Mouse (Mus musculus) brain, embryonic 14.5 days (tissue): ENCODE measurements at regions not wholly inside any gene's neighbourhood (a gene's known extent, or its start where the extent isn't known, plus 50 kb on each side); places are given as distances from the start of the nearest gene placed in this dataset.

ENCODE experiments used
- DNase-seq: peaks from one replicate; pipeline ENCODE4 v3.0.0-alpha.2; 2011; ENCODE audit warnings: low read depth
- CTCF ChIP-seq: fragments of 200-500 bp; IDR thresholded peaks from 2 replicates; pipeline ENCODE4 v1.5.1; 2012; ENCODE audit warnings: inconsistent platforms, mild to moderate bottlenecking, moderate library complexity, borderline replicate concordance; ENCODE audit not compliant: insufficient read depth, insufficient read length; ENCODE audit errors: extremely low read depth
- POLR2A ChIP-seq: fragments of 200-500 bp; IDR thresholded peaks from 2 replicates; pipeline ENCODE4 v1.6.1; 2012; ENCODE audit warnings: mild to moderate bottlenecking, inconsistent platforms, borderline replicate concordance; ENCODE audit not compliant: poor library complexity, insufficient read depth, insufficient read length, severe bottlenecking; ENCODE audit errors: extremely low read depth

GRCm38 (mm10) chr4:39699347-39699746, 249.3 kb downstream of the 1700009N14Rik start:
- TF ChIP-seq POLR2A (no peak), CTCF (no peak)
- DNase-seq, result no peak

- no peak for TF ChIP-seq POLR2A
- TF ChIP-seq CTCF, result no peak
- DNase-seq, result no peak
These were observed 267.4 kb downstream of the 1700009N14Rik start for GRCm38 (mm10) chr4:39717477-39717876.

- no peak for TF ChIP-seq POLR2A
- TF ChIP-seq CTCF, result no peak
- DNase-seq, result no peak
These were observed 268.6 kb downstream of the 1700009N14Rik start for GRCm38 (mm10) chr4:39718691-39719090.

GRCm38 (mm10) chr4:39719951-39720350, 269.9 kb downstream of the 1700009N14Rik start:
- TF ChIP-seq POLR2A, result no peak
- no peak for TF ChIP-seq CTCF
- DNase-seq, result no peak

GRCm38 (mm10) chr4:39721524-39721923, 271.4 kb downstream of the 1700009N14Rik start:
- TF ChIP-seq POLR2A (no peak), CTCF (no peak)

GRCm38 (mm10) chr4:39765586-39765985, 315.5 kb downstream of the 1700009N14Rik start:
- no peak for TF ChIP-seq CTCF
- no peak for TF ChIP-seq POLR2A
- peak; percentile 1 for DNase-seq

More at GRCm38 (mm10) chr4:39721524-39721923, 271.4 kb downstream of the 1700009N14Rik start:
- no peak for DNase-seq

- no peak for TF ChIP-seq CTCF
- no peak for TF ChIP-seq POLR2A
- DNase-seq, result no peak
These were observed 341.0 kb downstream of the 1700009N14Rik start for GRCm38 (mm10) chr4:39791096-39791495.

- no peak for TF ChIP-seq POLR2A
- no peak for TF ChIP-seq CTCF
- peak; percentile 63 for DNase-seq
These were observed 332.9 kb upstream of the Aco1 start for GRCm38 (mm10) chr4:39809950-39810349.

GRCm38 (mm10) chr4:39812766-39813165, 330.1 kb upstream of the Aco1 start:
- peak; percentile 34 for DNase-seq
- TF ChIP-seq CTCF (no peak), POLR2A (no peak)

GRCm38 (mm10) chr4:39815620-39816019, 327.3 kb upstream of the Aco1 start:
- DNase-seq, result peak; percentile 45
- TF ChIP-seq POLR2A (no peak), CTCF (no peak)

- no peak for DNase-seq
- TF ChIP-seq CTCF (no peak), POLR2A (no peak)
These were observed 325.2 kb upstream of the Aco1 start for GRCm38 (mm10) chr4:39817675-39818074.

- TF ChIP-seq CTCF (no peak), POLR2A (no peak)
- no peak for DNase-seq
These were observed 309.2 kb upstream of the Aco1 start for GRCm38 (mm10) chr4:39833634-39834033.
